Mouse (Mus musculus): ENCODE data around the gene Serbp1. TPM values are rescaled to one million over a fixed set of nuclear protein-coding genes. Genes with fewer than 3 reads are reported as not detected.
A peak's percentile ranks its signal among the peaks of the same experiment; 100 is the strongest.

Gene Serbp1
- polyA plus RNA-seq, 1 experiment from 2014 or later = 281 TPM

- 77% methylated on average over 3 of the region's 3 CpGs for WGBS
- Histone ChIP-seq H3K9ac (ENCODE audit: low read length) (no peak overlapping the region), H3K27me3 (ENCODE audit: control insufficient read depth, insufficient read depth, low read length) (no peaks in the 10 kb centered on the region), H3K4me2 (replicated peaks; ENCODE audit: low read depth) (no peak overlapping the region), H3K27ac (replicated peaks) (no peak overlapping the region), H3K36me3 (ENCODE audit: control insufficient read depth, insufficient read depth, low read length) (no peaks in the 10 kb centered on the region), H3K9me3 (ENCODE audit: control insufficient read depth, low read length) (no peaks in the 10 kb centered on the region), H3K4me3 (ENCODE audit: low read depth, low read length) (no peak overlapping the region), H3K4me1 (replicated peaks; ENCODE audit: control insufficient read depth, insufficient read depth) (no peaks in the 10 kb centered on the region)
- ATAC-seq (ENCODE audit: low FRiP score, low TSS enrichment) (no peak), DNase-seq (ENCODE audit: low spot score) (no peak)
- no peak for TF ChIP-seq CTCF (IDR thresholded peaks at IDR 0.05; ENCODE audit: low read depth)
- no peak for TF ChIP-seq EP300 (optimal IDR thresholded peaks at IDR 0.05)
These were observed 71.0 kb downstream of the Serbp1 start for GRCm38 (mm10) chr6:67308994-67309393.

- DNase-seq (ENCODE audit: low spot score) = no peak
- ATAC-seq (ENCODE audit: low FRiP score, low TSS enrichment) = no peak
- WGBS = 78% methylated on average over 3 of the region's 3 CpGs
These were observed 71.8 kb downstream of the Serbp1 start for GRCm38 (mm10) chr6:67309752-67310151.

GRCm38 (mm10) chr6:67314697-67315096, 76.7 kb downstream of the Serbp1 start:
- TF ChIP-seq CTCF (IDR thresholded peaks at IDR 0.05; ENCODE audit: low read depth) (no peak), EP300 (optimal IDR thresholded peaks at IDR 0.05) (no peak)
- ATAC-seq (ENCODE audit: low FRiP score, low TSS enrichment) = no peak
- no peak overlapping the region for H3K4me3 ChIP-seq (ENCODE audit: low read depth, low read length)
- no peak for DNase-seq (ENCODE audit: low spot score)
- no peaks in the 10 kb centered on the region for H3K27me3 ChIP-seq (ENCODE audit: control insufficient read depth, insufficient read depth, low read length)
- no peak overlapping the region for H3K9ac ChIP-seq (ENCODE audit: low read length)
- no peaks in the 10 kb centered on the region for H3K4me1 ChIP-seq (replicated peaks; ENCODE audit: control insufficient read depth, insufficient read depth)
- no peaks in the 10 kb centered on the region for H3K36me3 ChIP-seq (ENCODE audit: control insufficient read depth, insufficient read depth, low read length)
- no peaks in the 10 kb centered on the region for H3K9me3 ChIP-seq (ENCODE audit: control insufficient read depth, low read length)
- no peak overlapping the region for H3K4me2 ChIP-seq (replicated peaks; ENCODE audit: low read depth)
- no peak overlapping the region for H3K27ac ChIP-seq (replicated peaks)
- 60% methylated on average over 1 of the region's 1 CpGs for WGBS

More at GRCm38 (mm10) chr6:67309752-67310151, 71.8 kb downstream of the Serbp1 start:
- H3K36me3 ChIP-seq (ENCODE audit: control insufficient read depth, insufficient read depth, low read length) = no peaks in the 10 kb centered on the region
- no peaks in the 10 kb centered on the region for H3K27me3 ChIP-seq (ENCODE audit: control insufficient read depth, insufficient read depth, low read length)
- no peak overlapping the region for H3K4me2 ChIP-seq (replicated peaks; ENCODE audit: low read depth)
- H3K9ac ChIP-seq (ENCODE audit: low read length) = no peak overlapping the region
- H3K27ac ChIP-seq (replicated peaks) = no peak overlapping the region
- H3K4me1 ChIP-seq (replicated peaks; ENCODE audit: control insufficient read depth, insufficient read depth) = no peaks in the 10 kb centered on the region
- H3K9me3 ChIP-seq (ENCODE audit: control insufficient read depth, low read length) = no peaks in the 10 kb centered on the region
- TF ChIP-seq CTCF (IDR thresholded peaks at IDR 0.05; ENCODE audit: low read depth) (no peak), EP300 (optimal IDR thresholded peaks at IDR 0.05) (no peak)
- H3K4me3 ChIP-seq (ENCODE audit: low read depth, low read length) = no peak overlapping the region

- 52% methylated on average over 5 of the region's 5 CpGs for WGBS
- H3K27me3 ChIP-seq (ENCODE audit: control insufficient read depth, insufficient read depth, low read length) = no peaks in the 10 kb centered on the region
- no peaks in the 10 kb centered on the region for H3K9me3 ChIP-seq (ENCODE audit: control insufficient read depth, low read length)
- H3K9ac ChIP-seq (ENCODE audit: low read length) = no peak overlapping the region
- no peak for TF ChIP-seq CTCF (IDR thresholded peaks at IDR 0.05; ENCODE audit: low read depth)
- TF ChIP-seq EP300 (optimal IDR thresholded peaks at IDR 0.05) = no peak
- DNase-seq (ENCODE audit: low spot score) (no peak), ATAC-seq (ENCODE audit: low FRiP score, low TSS enrichment) (no peak)
- H3K4me1 ChIP-seq (replicated peaks; ENCODE audit: control insufficient read depth, insufficient read depth) = no peaks in the 10 kb centered on the region
- H3K27ac ChIP-seq (replicated peaks) = no peak overlapping the region
- no peak overlapping the region for H3K4me2 ChIP-seq (replicated peaks; ENCODE audit: low read depth)
- H3K4me3 ChIP-seq (ENCODE audit: low read depth, low read length) = no peak overlapping the region
- no peaks in the 10 kb centered on the region for H3K36me3 ChIP-seq (ENCODE audit: control insufficient read depth, insufficient read depth, low read length)
These were observed 79.1 kb downstream of the Serbp1 start for GRCm38 (mm10) chr6:67317068-67317467.

GRCm38 (mm10) chr6:67317827-67318338, 79.9 kb downstream of the Serbp1 start:
- no peaks in the 10 kb centered on the region for H3K36me3 ChIP-seq (ENCODE audit: control insufficient read depth, insufficient read depth, low read length)
- no peak overlapping the region for H3K4me3 ChIP-seq (ENCODE audit: low read depth, low read length)
- H3K4me1 ChIP-seq (replicated peaks; ENCODE audit: control insufficient read depth, insufficient read depth) = no peaks in the 10 kb centered on the region
- no peak overlapping the region for H3K4me2 ChIP-seq (replicated peaks; ENCODE audit: low read depth)
- H3K27ac ChIP-seq (replicated peaks) = no peak overlapping the region
- H3K9me3 ChIP-seq (ENCODE audit: control insufficient read depth, low read length) = no peaks in the 10 kb centered on the region
- no peaks in the 10 kb centered on the region for H3K27me3 ChIP-seq (ENCODE audit: control insufficient read depth, insufficient read depth, low read length)
- TF ChIP-seq CTCF (IDR thresholded peaks at IDR 0.05; ENCODE audit: low read depth) (no peak), EP300 (optimal IDR thresholded peaks at IDR 0.05) (no peak)
- 75% methylated on average over 8 of the region's 8 CpGs for WGBS
- ATAC-seq (ENCODE audit: low FRiP score, low TSS enrichment) (no peak), DNase-seq (ENCODE audit: low spot score) (no peak)
- H3K9ac ChIP-seq (ENCODE audit: low read length) = no peak overlapping the region

- no peak overlapping the region for H3K4me3 ChIP-seq (ENCODE audit: low read depth, low read length)
These were observed 80.5 kb downstream of the Serbp1 start for GRCm38 (mm10) chr6:67318451-67318850.

More at GRCm38 (mm10) chr6:67318451-67318850, 80.5 kb downstream of the Serbp1 start:
- TF ChIP-seq EP300 (optimal IDR thresholded peaks at IDR 0.05) (no peak), CTCF (IDR thresholded peaks at IDR 0.05; ENCODE audit: low read depth) (peak; percentile 87)
- no peaks in the 10 kb centered on the region for H3K27me3 ChIP-seq (ENCODE audit: control insufficient read depth, insufficient read depth, low read length)
- no peaks in the 10 kb centered on the region for H3K9me3 ChIP-seq (ENCODE audit: control insufficient read depth, low read length)
- DNase-seq (ENCODE audit: low spot score) (peak; percentile 81), ATAC-seq (ENCODE audit: low FRiP score, low TSS enrichment) (peak; percentile 77)
- no peaks in the 10 kb centered on the region for H3K36me3 ChIP-seq (ENCODE audit: control insufficient read depth, insufficient read depth, low read length)
- H3K9ac ChIP-seq (ENCODE audit: low read length) = no peak overlapping the region
- no peaks in the 10 kb centered on the region for H3K4me1 ChIP-seq (replicated peaks; ENCODE audit: control insufficient read depth, insufficient read depth)
- H3K4me2 ChIP-seq (replicated peaks; ENCODE audit: low read depth) = no peak overlapping the region
- WGBS = 20% methylated on average over 10 of the region's 10 CpGs
- H3K27ac ChIP-seq (replicated peaks) = no peak overlapping the region
